Mouse (Mus musculus) splenic B cell, adult 2 months (primary cell): ENCODE data around the gene Nrip2.

ENCODE experiments used
- DNase-seq: peaks from one replicate; pipeline ENCODE4 v3.0.0-alpha.2; 2011; ENCODE audit warnings: low read depth, low spot score
- H3K27me3 ChIP-seq: 2 replicates; pipeline ENCODE4 v1.6.1; 2012; ENCODE audit warnings: mild to moderate bottlenecking, low read length, moderate library complexity, mixed read lengths; ENCODE audit not compliant: control insufficient read depth, poor library complexity, insufficient read depth, severe bottlenecking
- H3K36me3 ChIP-seq: 2 replicates; pipeline ENCODE4 v1.6.1; 2012; ENCODE audit warnings: mild to moderate bottlenecking, low read length, moderate library complexity, mixed read lengths; ENCODE audit not compliant: control insufficient read depth, poor library complexity, insufficient read depth, severe bottlenecking

Gene Nrip2

DNA sequence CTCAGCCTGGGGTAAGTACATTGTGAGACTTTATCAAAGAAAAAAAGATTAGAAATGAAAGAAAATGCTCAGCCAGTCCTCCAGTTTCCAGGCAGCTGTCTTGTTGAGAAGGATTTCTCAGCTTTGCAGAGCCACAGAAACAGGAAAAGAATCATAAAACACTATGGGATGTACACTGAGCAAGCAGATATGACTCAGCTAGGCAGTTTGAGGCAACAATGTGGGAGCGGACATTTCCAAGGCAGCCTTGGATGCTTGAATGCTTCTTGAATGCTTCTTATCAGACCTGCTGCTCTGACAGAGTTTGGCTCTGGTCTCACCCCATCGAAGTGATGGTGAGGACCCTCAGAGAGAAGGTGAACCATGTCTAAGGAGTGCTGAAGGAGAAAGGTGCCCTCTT lies 21.9 kb downstream of the Nrip2 start:
- Histone ChIP-seq H3K27me3 (no peaks in the 10 kb centered on the region), H3K36me3 (no peaks in the 10 kb centered on the region)
- DNase-seq = no peak

GRCm38 (mm10) chr6:128421480-128421879 lies 22.4 kb downstream of the Nrip2 start:
- Histone ChIP-seq H3K27me3 (no peaks in the 10 kb centered on the region), H3K36me3 (no peaks in the 10 kb centered on the region)
- no peak for DNase-seq

GRCm38 (mm10) chr6:128423496-128424268 lies 24.6 kb downstream of the Nrip2 start:
- DNase-seq = no peak
- Histone ChIP-seq H3K27me3 (no peaks in the 10 kb centered on the region), H3K36me3 (no peaks in the 10 kb centered on the region)

- H3K36me3 ChIP-seq = no peaks in the 10 kb centered on the region
- DNase-seq = peak; percentile 98
- H3K27me3 ChIP-seq = no peaks in the 10 kb centered on the region
These were observed 25.3 kb downstream of the Nrip2 start, which contains the start of gene Itfg2 for GRCm38 (mm10) chr6:128424269-128425019. Gene Itfg2 (minus strand): TSS chr6:128424931.

- peaks cover 3% of the 10 kb centered on the region; the same call in 1 of the 2 replicates for H3K36me3 ChIP-seq
- no peaks in the 10 kb centered on the region for H3K27me3 ChIP-seq
- no peak for DNase-seq
These were observed 25.9 kb downstream of the Nrip2 start for GRCm38 (mm10) chr6:128425046-128425445.

GRCm38 (mm10) chr6:128427571-128427970 lies 28.5 kb downstream of the Nrip2 start:
- no peak for DNase-seq
- Histone ChIP-seq H3K36me3 (peaks cover 11% of the 10 kb centered on the region), H3K27me3 (no peaks in the 10 kb centered on the region; the same call in 1 of the 2 replicates)

GRCm38 (mm10) chr6:128429300-128429699 lies 30.2 kb downstream of the Nrip2 start:
- no peak for DNase-seq
- H3K36me3 ChIP-seq = peaks cover 15% of the 10 kb centered on the region
- no peaks in the 10 kb centered on the region; the same call in 1 of the 2 replicates for H3K27me3 ChIP-seq

DNA sequence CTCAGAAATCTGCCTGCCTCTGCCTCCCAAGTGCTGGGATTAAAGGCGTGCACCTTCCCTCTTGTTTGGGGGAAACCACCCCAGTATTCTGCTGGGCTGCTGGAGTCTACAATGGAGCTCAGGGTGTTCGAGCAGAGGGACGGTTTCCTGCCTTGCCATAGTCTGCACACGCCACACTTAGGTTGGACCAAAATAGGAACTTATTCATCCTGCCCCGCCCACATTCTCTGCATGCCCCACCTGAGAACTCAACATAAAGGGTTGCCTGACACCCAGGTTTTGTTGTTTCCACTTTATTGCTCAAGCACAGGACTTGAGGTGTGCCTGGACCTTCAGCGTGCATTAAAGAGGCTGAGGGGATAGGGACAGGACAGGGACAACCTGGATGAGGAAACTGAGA lies 30.7 kb downstream of the Nrip2 start:
- H3K36me3 ChIP-seq = peaks cover 15% of the 10 kb centered on the region
- no peaks in the 10 kb centered on the region; the same call in 1 of the 2 replicates for H3K27me3 ChIP-seq
- DNase-seq = peak; percentile 13

DNA sequence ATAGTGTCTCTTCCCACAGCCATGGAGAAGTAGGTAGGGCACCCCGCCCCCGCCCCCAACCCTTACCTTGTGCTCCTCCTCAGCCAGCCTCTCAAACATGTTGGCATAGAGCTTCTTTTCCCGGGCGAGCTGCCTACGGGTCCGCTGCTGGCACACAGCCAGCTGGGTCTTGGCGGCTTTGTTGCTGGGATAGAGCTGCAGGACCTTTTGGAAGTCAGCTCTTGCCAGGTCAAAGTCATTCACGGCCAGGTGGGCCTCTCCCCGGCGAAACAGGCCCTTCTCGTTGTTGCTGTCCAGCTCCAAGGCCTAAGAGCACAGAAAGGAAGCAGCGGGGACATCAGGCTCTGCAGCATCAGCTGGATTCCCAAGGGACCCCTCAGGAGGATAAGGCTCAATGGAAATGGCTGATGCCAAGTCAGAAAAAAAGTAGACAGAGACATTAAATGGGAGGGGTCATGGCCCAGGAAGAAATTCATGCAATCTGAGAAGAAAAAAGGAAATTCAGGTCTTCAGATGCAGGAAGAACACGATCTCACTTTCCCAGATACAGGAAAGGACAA lies 33.3 kb downstream of the Nrip2 start:
- Histone ChIP-seq H3K36me3 (peaks cover 20% of the 10 kb centered on the region), H3K27me3 (no peaks in the 10 kb centered on the region; the same call in 1 of the 2 replicates)
- DNase-seq = no peak

DNA sequence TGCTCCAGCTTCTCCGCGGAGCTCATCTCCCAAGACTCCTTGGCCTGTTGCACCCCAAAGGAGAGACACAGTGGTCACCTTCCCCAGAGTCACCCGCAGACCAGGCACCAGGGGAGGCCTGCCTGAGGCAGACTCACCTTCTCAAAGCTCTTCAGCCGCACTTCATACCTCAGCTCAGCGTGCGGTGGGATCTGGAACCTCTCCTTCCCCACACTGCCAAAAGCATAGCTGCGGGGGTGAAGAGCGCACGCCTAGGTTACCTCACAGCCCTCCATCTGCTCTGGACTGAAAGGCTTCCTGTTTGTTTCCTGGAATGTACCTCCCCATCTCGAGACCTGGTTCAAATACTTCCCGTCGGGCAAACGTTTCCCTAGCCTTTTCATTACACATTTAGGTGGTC lies 34.5 kb downstream of the Nrip2 start:
- no peak for DNase-seq

GRCm38 (mm10) chr6:128435474-128435873 lies 36.4 kb downstream of the Nrip2 start:
- Histone ChIP-seq H3K27me3 (no peaks in the 10 kb centered on the region; the same call in none of the 2 replicates), H3K36me3 (peaks cover 15% of the 10 kb centered on the region)
- no peak for DNase-seq

More for the DNA sequence above, 34.5 kb downstream of the Nrip2 start:
- Histone ChIP-seq H3K27me3 (no peaks in the 10 kb centered on the region; the same call in 1 of the 2 replicates), H3K36me3 (peaks cover 20% of the 10 kb centered on the region)

- no peak for DNase-seq
- H3K27me3 ChIP-seq = no peaks in the 10 kb centered on the region; the same call in none of the 2 replicates
- H3K36me3 ChIP-seq = peaks cover 15% of the 10 kb centered on the region
These were observed 37.4 kb downstream of the Nrip2 start for GRCm38 (mm10) chr6:128436356-128437005.

- Histone ChIP-seq H3K27me3 (no peaks in the 10 kb centered on the region; the same call in 1 of the 2 replicates), H3K36me3 (peaks cover 11% of the 10 kb centered on the region)
- DNase-seq = no peak
These were observed 38.2 kb downstream of the Nrip2 start for GRCm38 (mm10) chr6:128437288-128437687.

- DNase-seq = peak; percentile 54
- Histone ChIP-seq H3K36me3 (peaks cover 9% of the 10 kb centered on the region), H3K27me3 (no peaks in the 10 kb centered on the region; the same call in 1 of the 2 replicates)
These were observed 38.7 kb downstream of the Nrip2 start for GRCm38 (mm10) chr6:128437731-128438316.
